Mouse (Mus musculus): ENCODE measurements at regions not wholly inside any gene's neighbourhood (a gene's known extent, or its start where the extent isn't known, plus 50 kb on each side); places are given as distances from the start of the nearest gene placed in this dataset.

DNA sequence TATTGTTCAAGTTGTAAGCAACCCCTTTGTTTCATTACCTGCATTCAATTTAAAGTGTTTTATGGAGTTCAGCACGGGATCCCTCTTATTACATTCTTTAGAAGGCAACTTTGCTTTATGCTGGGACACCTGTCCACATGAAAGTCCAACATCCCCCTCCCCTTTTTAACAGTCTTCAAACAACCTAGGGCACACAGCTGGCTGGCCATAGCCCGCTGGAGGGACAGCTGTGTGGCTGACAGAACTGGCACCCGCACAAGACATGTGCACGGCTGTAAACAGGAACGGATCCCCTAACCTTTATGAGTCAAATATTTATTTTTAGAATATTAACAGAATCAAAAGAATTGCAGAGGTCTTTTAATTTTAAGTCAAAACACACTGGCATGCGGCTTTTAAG lies 230.1 kb downstream of the Gm5447 start:
- peak; percentile 7 for DNase-seq
- intact Hi-C loops (cut with DNase I; ENCODE audit: low total_unique reads), result no loop called here

DNA sequence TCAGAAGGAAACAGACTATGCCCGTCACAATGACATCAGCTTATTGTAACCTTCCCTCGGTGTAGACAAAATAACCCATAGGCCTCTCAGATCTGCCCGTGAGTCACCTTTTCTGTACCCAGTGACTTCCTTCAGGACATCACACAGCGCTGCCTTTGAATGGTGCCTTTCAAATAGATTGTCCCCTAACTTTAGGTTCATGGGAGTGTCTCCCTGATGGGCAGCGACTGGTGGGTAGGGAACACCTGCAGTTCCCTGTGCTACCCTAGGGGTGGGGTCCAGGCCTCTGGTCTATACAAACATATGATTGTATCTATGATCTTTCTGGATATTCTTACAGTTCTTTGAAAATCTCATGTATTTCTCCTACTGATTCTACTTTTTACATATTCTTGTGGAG lies 232.4 kb downstream of the Gm5447 start:
- intact Hi-C loops (cut with DNase I; ENCODE audit: low total_unique reads), result loop anchor here (5.0 kb wide), 1 partner anchor 421 kb away; the partner anchor contains the start of gene Foxf2
- DNase-seq, result no peak

DNA sequence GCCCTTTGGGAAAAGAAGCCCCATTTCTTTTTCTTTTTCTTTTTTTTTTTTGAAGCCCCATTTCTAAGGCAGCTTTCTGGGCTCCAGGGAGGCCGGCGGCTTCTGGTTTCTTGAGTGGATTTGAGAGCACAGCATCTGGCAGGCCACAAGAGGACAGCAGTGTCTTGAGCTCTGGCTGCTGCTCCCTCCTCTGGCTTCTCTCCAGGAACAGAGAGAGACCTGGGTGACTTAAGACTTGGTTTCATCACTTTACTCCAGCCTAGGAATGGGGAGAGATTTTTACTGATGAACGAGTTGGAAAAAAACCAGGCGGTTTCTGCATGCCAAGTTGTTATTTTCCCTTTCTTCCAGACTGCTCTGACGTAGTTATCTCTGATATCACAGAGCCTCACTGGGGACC lies 233.7 kb downstream of the Gm5447 start:
- DNase-seq, result peak; percentile 64
- intact Hi-C loops (cut with DNase I; ENCODE audit: low total_unique reads), result loop anchor here (5.0 kb wide), 1 partner anchor 420 kb away; the partner anchor contains the start of gene Foxf2

DNA sequence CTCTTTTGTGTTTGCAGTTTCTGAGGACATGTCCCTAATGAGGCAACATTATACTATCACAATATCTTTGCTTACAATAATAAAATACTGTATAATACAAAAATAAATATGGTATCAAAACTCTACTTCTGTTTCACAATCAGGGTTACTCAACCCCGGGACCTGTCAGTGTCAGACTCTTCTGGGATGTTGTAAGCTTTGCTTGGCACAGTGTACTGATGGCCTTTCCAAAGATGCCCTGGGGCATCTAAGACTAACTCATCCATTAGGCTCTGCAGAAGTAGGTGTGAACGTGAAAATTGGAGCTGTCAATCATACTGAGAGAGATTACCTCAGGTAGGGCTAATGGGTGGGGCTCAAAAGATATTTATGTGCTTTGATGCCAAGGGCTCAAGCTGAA lies 249.0 kb downstream of the Gm5447 start:
- intact Hi-C loops (cut with DNase I; ENCODE audit: low total_unique reads), result no loop called here
- DNase-seq, result no peak

DNA sequence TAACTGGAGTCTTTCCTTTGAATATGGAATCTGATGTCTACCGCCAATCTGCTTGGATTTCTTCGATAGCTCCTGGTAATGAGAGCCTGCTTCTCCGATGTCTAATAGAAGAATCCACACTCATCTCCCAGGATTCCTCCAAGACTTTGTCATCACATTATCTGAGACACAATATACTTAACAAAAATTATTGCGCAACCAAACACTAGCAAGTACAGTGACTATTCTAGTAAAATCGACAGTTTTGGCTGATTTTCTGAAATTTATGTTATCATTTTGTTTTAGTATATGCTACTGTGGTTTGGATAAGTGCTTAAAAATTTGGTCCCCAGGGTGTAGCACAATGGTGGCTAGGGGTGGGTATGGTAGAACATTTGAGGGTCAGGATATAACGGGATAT lies 266.5 kb downstream of the Gm5447 start:
- intact Hi-C loops (cut with DNase I; ENCODE audit: low total_unique reads), result no loop called here
- DNase-seq, result no peak

DNA sequence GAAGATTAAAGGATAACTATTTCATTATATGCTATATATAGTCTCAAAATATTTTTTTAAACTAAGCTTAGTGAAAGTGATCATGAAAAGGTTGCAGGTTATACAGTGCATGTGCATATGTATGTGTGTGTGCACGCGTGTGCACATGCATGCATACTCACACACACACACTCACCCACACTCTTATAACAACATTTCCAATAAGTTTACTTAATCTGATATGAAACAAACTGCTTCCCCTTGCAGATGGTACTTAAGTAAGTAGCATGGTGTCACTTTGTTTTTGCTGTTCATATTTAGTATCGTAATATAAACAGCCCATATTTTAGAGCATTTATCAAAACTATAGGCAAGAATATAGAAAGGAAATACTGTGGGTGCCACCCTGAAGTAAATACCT lies 275.0 kb downstream of the Gm5447 start:
- intact Hi-C loops (cut with DNase I; ENCODE audit: low total_unique reads), result no loop called here
- DNase-seq, result no peak

DNA sequence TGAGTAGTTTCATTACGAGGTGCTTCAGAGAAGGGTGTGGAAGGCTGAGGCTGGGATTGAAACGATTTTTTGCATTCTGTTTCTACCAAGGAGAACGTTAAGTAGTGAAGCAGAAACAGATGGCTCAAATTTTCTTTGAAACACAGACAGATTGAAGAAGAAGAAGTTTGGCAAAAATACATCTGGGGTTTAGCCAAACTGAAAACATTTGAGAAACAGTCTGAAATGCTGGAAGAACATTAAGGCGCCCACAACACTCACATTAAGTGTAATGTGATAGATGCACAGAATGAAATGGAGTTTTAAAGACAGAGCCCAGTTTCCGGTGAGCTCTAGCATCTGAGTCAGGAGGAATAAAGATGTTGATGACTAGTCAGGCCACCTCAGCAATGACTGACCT lies 275.5 kb downstream of the Gm5447 start:
- DNase-seq, result no peak
- intact Hi-C loops (cut with DNase I; ENCODE audit: low total_unique reads), result no loop called here

DNA sequence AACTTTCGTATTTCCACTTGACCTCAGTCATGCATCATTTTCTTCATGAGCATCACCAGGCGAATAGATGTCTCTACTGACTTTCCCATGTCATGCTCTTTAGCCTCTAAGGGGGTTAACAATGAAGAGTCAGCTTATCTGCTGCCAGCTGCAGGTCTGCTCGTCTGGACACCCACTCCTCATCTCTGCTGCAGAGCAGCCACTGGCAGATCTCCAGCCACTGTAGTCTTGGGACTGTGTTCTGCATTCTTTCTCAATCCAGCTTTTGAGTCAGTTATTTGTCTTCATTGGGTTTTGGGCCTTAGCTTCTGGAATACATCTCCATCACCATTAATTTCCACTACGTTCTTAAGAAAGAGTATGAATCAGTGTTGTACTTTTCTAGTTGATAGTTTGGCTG lies 280.0 kb downstream of the Gm5447 start:
- DNase-seq, result no peak
- intact Hi-C loops (cut with DNase I; ENCODE audit: low total_unique reads), result no loop called here

DNA sequence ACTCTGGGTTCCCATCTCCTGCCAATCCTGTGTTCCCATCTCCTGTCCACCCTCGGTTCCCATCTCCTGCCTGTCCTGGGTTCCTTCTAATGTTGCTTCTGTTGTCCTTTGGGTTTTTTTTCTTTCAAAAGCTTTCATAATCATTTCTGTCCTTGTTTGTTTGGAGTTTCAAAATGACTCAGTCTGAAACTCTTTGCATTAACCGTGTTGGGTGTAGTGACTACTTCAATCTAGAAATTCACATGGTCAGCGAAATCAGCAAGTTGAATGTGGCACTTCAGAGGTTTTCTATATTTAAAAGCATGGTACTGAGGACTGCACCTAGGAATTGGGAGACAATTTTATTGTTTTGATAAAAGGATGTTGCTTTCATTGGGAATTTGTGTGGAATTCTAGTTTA lies 280.7 kb downstream of the Gm5447 start:
- DNase-seq, result no peak
- intact Hi-C loops (cut with DNase I; ENCODE audit: low total_unique reads), result no loop called here

DNA sequence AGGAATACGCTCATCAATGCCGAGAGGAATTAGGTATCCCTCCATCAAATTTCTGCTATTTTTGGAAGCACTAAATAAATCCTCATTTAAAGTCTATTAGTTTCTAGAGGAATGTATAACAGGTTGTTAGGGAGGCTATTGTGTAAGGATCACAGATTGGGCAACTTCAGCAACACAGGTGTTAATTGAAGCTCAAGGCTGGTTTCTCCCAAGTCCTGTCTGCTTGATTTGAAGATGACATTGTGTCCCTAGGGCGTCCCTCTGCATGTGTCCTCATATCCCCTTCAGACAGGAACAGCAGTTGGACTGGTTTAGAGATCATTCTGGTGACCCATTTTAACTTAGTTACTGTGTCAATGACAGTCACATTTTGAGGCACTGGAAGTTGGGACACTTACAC lies 281.5 kb downstream of the Gm5447 start:
- intact Hi-C loops (cut with DNase I; ENCODE audit: low total_unique reads), result no loop called here

DNA sequence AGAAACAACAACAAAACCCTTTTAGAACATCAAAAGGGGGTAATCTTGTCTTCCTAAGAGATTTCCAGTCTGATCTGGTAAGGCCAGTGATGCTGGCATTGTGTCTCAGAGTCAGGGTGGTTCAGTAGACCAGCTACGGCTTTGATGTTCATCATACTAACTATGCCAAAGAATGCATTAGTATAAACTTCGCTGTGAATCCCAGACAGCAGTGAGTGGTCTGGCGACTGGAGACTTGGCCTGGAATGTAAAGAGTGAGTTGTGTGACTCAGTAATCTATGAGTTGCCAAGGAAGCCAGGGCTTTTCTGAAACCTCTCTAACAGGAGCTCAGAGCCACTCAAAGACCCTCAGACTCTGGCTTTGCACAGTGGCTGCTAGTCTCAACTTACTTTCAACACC lies 288.1 kb upstream of the Foxq1 start:
- DNase-seq, result no peak
- intact Hi-C loops (cut with DNase I; ENCODE audit: low total_unique reads), result no loop called here

More for the DNA sequence above, 281.5 kb downstream of the Gm5447 start:
- no peak for DNase-seq

DNA sequence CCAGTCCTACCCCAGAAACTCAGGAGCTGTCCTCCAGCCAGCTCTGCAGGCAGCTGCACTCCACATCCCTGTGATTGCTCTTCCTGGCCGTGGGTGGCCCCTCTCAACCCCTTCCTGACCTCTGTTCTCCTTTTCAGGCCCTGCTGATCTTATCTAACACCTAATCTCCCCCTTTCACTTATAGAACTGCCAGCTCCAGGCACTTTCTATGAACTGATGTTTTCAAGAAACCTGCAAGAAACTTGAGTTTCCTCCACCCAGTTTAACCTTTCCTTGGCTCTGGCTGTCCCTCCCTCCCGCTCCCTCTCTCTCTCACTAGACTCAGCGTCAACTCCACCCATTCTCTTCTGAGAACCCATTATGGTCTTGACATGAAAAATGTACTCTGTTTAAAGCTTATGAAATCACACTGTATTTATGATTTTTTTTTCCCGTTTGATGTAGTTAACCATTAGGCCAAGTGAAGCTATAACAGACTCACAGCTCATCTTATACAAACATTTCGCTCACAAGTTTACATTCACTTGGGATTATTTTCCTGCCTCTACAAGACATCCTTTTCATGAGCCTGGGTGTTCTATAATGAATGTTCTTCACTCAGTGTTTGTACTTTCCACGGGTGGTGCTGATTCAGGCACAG lies 279.8 kb upstream of the Foxq1 start:
- DNase-seq, result no peak
- intact Hi-C loops (cut with DNase I; ENCODE audit: low total_unique reads), result no loop called here

DNA sequence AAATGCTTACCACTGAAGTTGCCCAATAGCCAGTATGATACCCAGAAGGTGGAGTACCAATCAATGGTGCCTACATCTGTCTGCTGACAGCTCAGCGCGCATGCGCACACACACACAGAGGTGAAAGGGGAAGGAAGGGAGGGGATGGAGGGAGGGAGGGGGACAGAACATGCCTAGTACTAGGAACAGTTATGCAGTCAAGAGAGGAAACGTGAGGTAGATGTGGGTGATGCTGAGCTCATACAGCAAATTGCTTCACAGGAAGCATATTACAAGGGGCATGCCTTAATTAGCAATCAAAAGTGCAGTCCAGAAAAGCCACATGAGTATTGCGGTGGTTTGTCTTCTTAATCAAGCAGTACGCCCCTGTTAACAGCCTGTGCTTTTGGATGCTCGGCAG lies 265.3 kb upstream of the Foxq1 start:
- intact Hi-C loops (cut with DNase I; ENCODE audit: low total_unique reads), result no loop called here
- no peak for DNase-seq

DNA sequence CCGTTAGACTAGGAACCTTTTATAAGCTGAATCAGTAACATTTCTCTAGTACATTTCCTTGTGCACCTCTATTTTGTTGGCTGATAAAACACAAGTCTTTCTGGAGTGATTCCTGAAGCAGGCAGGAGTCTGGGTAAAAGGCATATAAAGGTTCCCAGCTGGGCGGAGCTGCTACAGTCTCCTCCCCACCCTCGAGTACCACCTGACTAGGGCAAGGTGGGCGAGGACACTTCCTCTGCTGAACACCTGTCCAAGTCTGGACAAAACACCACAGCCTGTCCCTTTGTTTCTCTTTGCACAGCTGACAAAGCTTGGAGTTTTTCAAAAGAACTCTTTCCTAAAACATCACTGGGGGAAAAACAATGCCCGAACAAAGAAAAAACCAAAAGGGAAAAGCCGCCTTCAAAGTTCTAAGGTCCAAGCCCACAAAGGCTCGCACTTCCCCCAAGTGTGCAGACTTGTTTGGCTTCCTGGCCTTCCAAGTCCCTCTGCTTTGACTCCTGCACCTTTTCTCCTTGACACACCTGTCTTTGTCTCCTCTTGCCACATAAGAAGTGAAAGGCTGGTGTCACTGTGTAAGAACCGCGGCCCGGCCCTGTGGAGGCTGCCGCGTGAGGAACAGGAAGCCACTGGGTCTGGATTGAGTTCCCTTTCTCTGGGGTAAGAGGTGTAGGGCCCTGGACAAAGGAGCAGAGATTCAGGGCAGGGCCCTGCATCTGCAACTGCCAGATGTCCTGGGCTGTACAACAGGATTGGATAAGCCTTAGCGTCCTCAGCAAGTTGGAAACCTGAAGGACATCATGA lies 263.1 kb upstream of the Foxq1 start:
- intact Hi-C loops (cut with DNase I; ENCODE audit: low total_unique reads), result no loop called here
- no peak for DNase-seq

DNA sequence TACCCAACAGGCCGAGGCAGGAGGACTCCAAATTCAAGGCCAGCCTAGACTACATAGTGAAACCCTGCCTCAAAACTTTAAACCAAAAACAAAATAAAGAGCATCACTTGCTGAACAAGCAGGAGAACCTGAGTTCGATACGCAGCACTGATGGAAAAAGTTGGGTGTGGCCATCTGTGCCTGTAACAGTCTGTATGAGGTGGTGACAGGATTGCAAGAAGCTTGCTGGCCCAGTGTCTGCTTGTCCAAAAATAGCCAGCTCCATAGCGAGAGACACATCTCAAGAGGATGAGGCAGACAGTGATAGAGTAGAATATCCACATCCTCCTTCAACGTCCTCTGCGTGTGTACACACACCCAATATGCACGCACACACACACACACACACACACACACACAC lies 261.9 kb upstream of the Foxq1 start:
- DNase-seq, result no peak
- intact Hi-C loops (cut with DNase I; ENCODE audit: low total_unique reads), result no loop called here

DNA sequence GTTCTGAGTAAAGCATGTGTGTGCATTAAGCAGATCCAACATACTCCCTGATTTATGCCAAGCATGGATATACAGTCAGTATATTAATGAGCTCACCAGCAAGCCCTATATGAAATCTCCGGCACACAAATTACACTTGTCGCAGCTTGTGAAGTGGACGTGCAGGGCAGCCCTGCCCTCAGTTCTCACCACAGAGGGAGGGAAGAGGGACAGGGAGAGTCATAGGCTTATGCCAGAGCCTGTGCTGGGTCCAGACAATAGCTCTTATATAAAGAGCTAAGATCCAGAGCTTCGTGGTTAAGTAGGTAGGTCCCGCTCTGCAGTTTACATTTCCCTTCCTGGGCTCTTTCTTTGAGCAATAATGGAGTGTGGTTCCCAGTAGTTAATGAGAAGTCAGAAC lies 252.7 kb upstream of the Foxq1 start:
- no peak for DNase-seq
- intact Hi-C loops (cut with DNase I; ENCODE audit: low total_unique reads), result no loop called here

DNA sequence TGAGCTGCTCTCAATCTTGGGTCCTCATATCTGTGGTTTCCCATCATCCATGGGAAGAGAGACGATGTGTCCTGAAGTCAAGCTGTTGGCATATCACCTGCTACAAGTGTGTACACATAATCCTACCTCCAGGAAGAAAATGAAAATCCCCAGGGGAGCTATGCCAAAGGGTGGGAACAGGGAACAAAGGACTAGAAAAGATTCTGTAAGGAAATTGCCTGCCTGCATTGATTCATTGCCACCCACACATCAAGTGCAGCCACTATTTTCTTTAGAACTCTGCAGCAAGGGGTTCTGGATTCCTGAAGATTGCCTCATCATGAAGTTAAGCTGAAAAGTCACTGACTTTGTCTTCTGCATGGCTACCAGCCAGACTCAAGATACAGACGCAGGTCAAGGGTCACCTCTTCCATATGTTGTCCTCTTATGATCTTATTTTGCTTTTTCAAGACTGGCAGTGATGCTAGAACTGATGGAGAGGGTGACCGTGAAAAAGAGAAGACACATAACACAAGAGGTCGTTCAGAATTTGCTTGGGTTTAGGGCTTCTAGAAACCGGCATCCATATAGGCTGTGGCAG lies 251.6 kb upstream of the Foxq1 start:
- intact Hi-C loops (cut with DNase I; ENCODE audit: low total_unique reads), result no loop called here
- DNase-seq, result no peak

DNA sequence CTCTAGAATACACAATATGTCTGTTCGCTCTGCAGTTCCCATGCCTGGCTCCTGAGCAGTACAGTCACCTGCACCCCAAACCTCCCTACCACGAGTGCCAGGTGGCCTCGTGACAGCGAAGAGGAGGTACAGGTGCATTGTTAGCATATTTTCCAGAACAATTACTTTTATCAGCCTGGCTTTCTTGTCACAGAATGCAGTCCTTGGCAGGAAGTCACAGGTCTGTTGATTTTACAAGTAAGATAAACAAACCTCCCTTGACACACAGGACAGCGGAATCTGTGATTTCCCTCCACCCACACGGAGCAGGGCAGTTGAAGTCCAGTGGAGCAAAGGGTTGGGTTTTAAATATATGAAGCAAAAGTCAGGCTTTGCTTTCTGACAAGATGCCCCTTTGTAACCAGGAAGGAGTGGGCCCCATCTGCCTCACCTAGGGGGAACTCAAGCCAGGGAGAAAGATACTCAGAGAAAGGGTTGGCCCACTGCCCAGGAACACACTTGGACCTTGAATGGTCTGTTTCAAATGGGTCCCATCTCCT lies 246.8 kb upstream of the Foxq1 start:
- intact Hi-C loops (cut with DNase I; ENCODE audit: low total_unique reads), result no loop called here
- no peak for DNase-seq

DNA sequence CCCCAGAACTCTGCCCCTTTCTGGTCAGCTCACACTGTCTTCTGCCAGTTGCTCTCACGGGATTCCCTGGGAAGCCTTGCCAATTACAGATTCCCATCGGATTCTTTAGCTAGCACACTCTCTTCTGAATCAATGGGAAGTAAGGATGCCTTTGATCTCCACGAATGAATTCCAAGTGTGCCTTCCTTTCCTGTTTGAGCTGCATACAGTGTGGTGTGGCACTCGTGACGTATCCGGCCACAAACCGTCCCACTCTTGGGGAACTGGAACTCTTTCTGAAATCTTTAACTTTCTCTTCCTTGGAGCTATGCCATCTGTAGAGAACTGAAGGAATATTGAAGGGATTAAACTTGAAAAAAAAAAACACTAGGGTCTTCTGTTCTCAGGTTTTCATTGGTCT lies 243.2 kb upstream of the Foxq1 start:
- intact Hi-C loops (cut with DNase I; ENCODE audit: low total_unique reads), result no loop called here
- DNase-seq, result no peak

DNA sequence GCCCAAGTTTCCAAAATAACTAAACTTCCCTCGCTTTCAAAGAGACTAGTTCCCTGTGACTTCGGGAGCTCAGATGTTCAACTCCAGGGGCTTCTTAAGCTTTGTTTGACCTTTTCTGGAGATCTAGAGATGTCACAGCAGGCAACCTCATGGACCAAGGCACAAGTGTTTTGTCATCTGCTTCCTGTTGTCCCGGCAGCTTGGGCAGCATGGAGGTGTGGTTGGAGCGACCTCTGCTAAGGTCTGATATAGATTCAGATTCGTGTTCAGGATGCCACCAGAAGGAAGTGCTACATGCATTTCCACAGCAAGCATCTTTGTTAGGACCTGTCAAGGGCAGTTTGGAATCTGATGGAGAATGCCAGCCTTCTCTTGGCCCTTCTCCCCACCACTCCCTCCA lies 242.1 kb upstream of the Foxq1 start:
- intact Hi-C loops (cut with DNase I; ENCODE audit: low total_unique reads), result no loop called here
- no peak for DNase-seq

DNA sequence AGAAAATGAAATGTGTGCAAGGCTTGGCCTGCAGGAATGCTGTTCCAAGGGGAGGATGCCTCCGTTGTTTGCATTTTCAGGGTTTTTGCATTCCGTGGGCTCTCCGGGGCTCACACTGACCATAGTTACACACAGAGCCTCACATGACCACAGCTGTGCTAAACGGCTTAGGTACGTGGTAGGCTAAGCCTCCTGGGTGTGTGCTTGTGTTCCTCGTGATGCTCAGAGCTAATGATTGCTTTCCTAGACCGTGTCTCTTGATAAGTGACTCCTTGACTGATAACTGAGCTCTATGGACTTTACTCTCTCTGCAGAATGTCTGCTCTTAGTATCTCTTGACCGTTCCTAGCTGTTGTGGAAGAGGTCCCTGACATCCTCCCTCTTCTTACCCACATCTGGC lies 238.9 kb upstream of the Foxq1 start:
- intact Hi-C loops (cut with DNase I; ENCODE audit: low total_unique reads), result no loop called here

More for the DNA sequence above, 238.9 kb upstream of the Foxq1 start:
- DNase-seq, result no peak
